Mouse (Mus musculus) liver, embryonic 15.5 days (tissue): ENCODE results near the gene Ina. TPM values are rescaled to one million over a fixed set of nuclear protein-coding genes. Genes with fewer than 3 reads are reported as not detected.

Source experiments
- ATAC-seq: fragments of 200-750 bp; cut with Nextera tagmentation; 2 replicates; pipeline ENCODE4 v1.8.0; 2017; ENCODE audit warnings: moderate number of reproducible peaks, mild to moderate bottlenecking, moderate library complexity; ENCODE audit not compliant: insufficient read depth
- H3K27ac ChIP-seq: fragments of 300-500 bp; sonication (generic); replicated peaks from 2 replicates; pipeline ENCODE4 v1.5.1; 2015; ENCODE audit warnings: mild to moderate bottlenecking, inconsistent platforms
- H3K27me3 ChIP-seq: fragments of 300-500 bp; sonication (generic); 2 replicates; pipeline ENCODE4 v1.6.1; 2015; ENCODE audit warnings: mild to moderate bottlenecking, inconsistent platforms
- H3K36me3 ChIP-seq: fragments of 300-500 bp; sonication (generic); replicated peaks from 2 replicates; pipeline ENCODE4 v1.6.1; 2015; ENCODE audit warnings: moderate library complexity, mild to moderate bottlenecking, inconsistent platforms
- H3K4me1 ChIP-seq: fragments of 300-500 bp; sonication (generic); replicated peaks from 2 replicates; pipeline ENCODE4 v1.6.1; 2015; ENCODE audit warnings: inconsistent platforms
- H3K4me2 ChIP-seq: fragments of 300-500 bp; sonication (generic); 2 replicates; pipeline ENCODE4 v1.6.1; 2015; ENCODE audit warnings: moderate library complexity, mild to moderate bottlenecking, inconsistent platforms
- H3K4me3 ChIP-seq: fragments of 300-500 bp; sonication (generic); replicated peaks from 2 replicates; pipeline ENCODE4 v1.5.1; 2015; ENCODE audit warnings: mild to moderate bottlenecking, inconsistent platforms
- H3K9ac ChIP-seq: fragments of 300-500 bp; sonication (generic); 2 replicates; pipeline ENCODE4 v1.6.1; 2015; ENCODE audit warnings: moderate library complexity, mild to moderate bottlenecking, inconsistent platforms
- H3K9me3 ChIP-seq: fragments of 300-500 bp; sonication (generic); replicated peaks from 2 replicates; pipeline ENCODE4 v1.6.1; 2016; ENCODE audit warnings: inconsistent platforms
- WGBS: fragments of 180-500 bp; shearing (Covaris S2); methylation state at CpG from one replicate; pipeline ENCODE4 v1.1.7; 2015; ENCODE audit warnings: mixed read lengths; ENCODE audit not compliant: insufficient replicate concordance; 5-methylcytosine and 5-hydroxymethylcytosine counted together
- polyA plus RNA-seq: library from polyadenylated mRNA; unstranded; fragments of >200 nt; fragmentation: Nextera tagmentation; extraction: Ambion mirVana; gene quantifications from 2 replicates; pipeline ENCODE4 v1.2.1, GENCODE M21; 2015

The Ina gene
- polyA plus RNA-seq, 1 experiment from 2014 or later: 0.36 TPM

GRCm38 (mm10) chr19:47040720-47041473, 26.4 kb downstream of the Ina start:
- no peak overlapping the region for H3K4me2 ChIP-seq
- H3K27me3 ChIP-seq: no peaks in the 10 kb centered on the region
- H3K9me3 ChIP-seq: no peaks in the 10 kb centered on the region
- no peak overlapping the region for H3K9ac ChIP-seq
- H3K36me3 ChIP-seq: peaks cover 50% of the 10 kb centered on the region
- no peak overlapping the region for H3K27ac ChIP-seq
- no peak for ATAC-seq
- no peaks in the 10 kb centered on the region for H3K4me1 ChIP-seq
- H3K4me3 ChIP-seq: no peak overlapping the region
- WGBS: 66% methylated on average over 3 of the region's 3 CpGs

- Histone ChIP-seq H3K9ac (no peak overlapping the region), H3K4me2 (no peak overlapping the region), H3K4me1 (no peaks in the 10 kb centered on the region; the same call in 1 of the 2 replicates), H3K36me3 (peaks cover 43% of the 10 kb centered on the region), H3K27me3 (no peaks in the 10 kb centered on the region), H3K9me3 (no peaks in the 10 kb centered on the region), H3K27ac (no peak overlapping the region), H3K4me3 (no peak overlapping the region)
- ATAC-seq: no peak
- 72% methylated on average over 3 of the region's 3 CpGs for WGBS
Measured at GRCm38 (mm10) chr19:47043608-47044007, 29.1 kb downstream of the Ina start.

GRCm38 (mm10) chr19:47046343-47046742, 31.8 kb downstream of the Ina start:
- 77% methylated on average over 1 of the region's 1 CpGs for WGBS
- Histone ChIP-seq H3K27ac (no peak overlapping the region), H3K4me3 (no peak overlapping the region), H3K27me3 (no peaks in the 10 kb centered on the region), H3K4me2 (no peak overlapping the region), H3K4me1 (peaks cover 20% of the 10 kb centered on the region), H3K36me3 (peaks cover 21% of the 10 kb centered on the region), H3K9ac (no peak overlapping the region), H3K9me3 (no peaks in the 10 kb centered on the region)
- ATAC-seq: no peak

GRCm38 (mm10) chr19:47047236-47047833, 32.8 kb downstream of the Ina start:
- Histone ChIP-seq H3K27ac (no peak overlapping the region), H3K4me1 (peaks cover 23% of the 10 kb centered on the region), H3K36me3 (peaks cover 17% of the 10 kb centered on the region), H3K27me3 (no peaks in the 10 kb centered on the region), H3K4me2 (no peak overlapping the region), H3K9ac (no peak overlapping the region), H3K4me3 (no peak overlapping the region), H3K9me3 (no peaks in the 10 kb centered on the region)
- WGBS: 78% methylated on average over 13 of the region's 13 CpGs
- ATAC-seq: no peak

- no peak overlapping the region for H3K27ac ChIP-seq
- H3K9ac ChIP-seq: no peak overlapping the region
- no peaks in the 10 kb centered on the region for H3K9me3 ChIP-seq
- peak overlapping the region; percentile 98 for H3K4me2 ChIP-seq
- peaks cover 10% of the 10 kb centered on the region for H3K36me3 ChIP-seq
- no peaks in the 10 kb centered on the region for H3K27me3 ChIP-seq
- ATAC-seq: no peak
- no peak overlapping the region; the same call in 1 of the 2 replicates for H3K4me3 ChIP-seq
- WGBS: 65% methylated on average over 4 of the region's 4 CpGs
- H3K4me1 ChIP-seq: peaks cover 23% of the 10 kb centered on the region
Measured at GRCm38 (mm10) chr19:47049061-47049460, 34.6 kb downstream of the Ina start.

GRCm38 (mm10) chr19:47049840-47050239, 35.3 kb downstream of the Ina start:
- Histone ChIP-seq H3K4me2 (peak overlapping the region; percentile 98), H3K9me3 (no peaks in the 10 kb centered on the region), H3K27ac (peak overlapping the region; percentile 85), H3K36me3 (peaks cover 9% of the 10 kb centered on the region), H3K27me3 (no peaks in the 10 kb centered on the region), H3K9ac (peak overlapping the region; percentile 78), H3K4me1 (peaks cover 23% of the 10 kb centered on the region), H3K4me3 (peak overlapping the region; percentile 87)
- WGBS: 6% methylated on average over 7 of the region's 7 CpGs
- ATAC-seq: no peak

- Histone ChIP-seq H3K27me3 (no peaks in the 10 kb centered on the region), H3K9ac (peak within 1 kb of the TSS; percentile 78), H3K36me3 (peaks cover 7% of the 10 kb centered on the region), H3K27ac (peak within 1 kb of the TSS; percentile 85), H3K9me3 (no peaks in the 10 kb centered on the region), H3K4me1 (peaks cover 23% of the 10 kb centered on the region), H3K4me3 (peak within 1 kb of the TSS; percentile 87), H3K4me2 (peak within 1 kb of the TSS; percentile 98)
- WGBS: under 1% methylated on average over 75 of the region's 75 CpGs
- peak; percentile 82 for ATAC-seq
Measured at GRCm38 (mm10) chr19:47050271-47051032, 36.0 kb downstream of the Ina start, which contains the start of gene Pcgf6. TSS of gene Pcgf6 (minus strand) at chr19:47050906.

GRCm38 (mm10) chr19:47052927-47053326, 38.4 kb downstream of the Ina start:
- no peak overlapping the region for H3K4me3 ChIP-seq
- peaks cover 23% of the 10 kb centered on the region for H3K4me1 ChIP-seq
- H3K4me2 ChIP-seq: no peak overlapping the region
- ATAC-seq: no peak
- H3K27ac ChIP-seq: no peak overlapping the region
- no peaks in the 10 kb centered on the region for H3K9me3 ChIP-seq
- WGBS: 53% methylated on average over 4 of the region's 4 CpGs
- no peak overlapping the region for H3K9ac ChIP-seq
- H3K27me3 ChIP-seq: no peaks in the 10 kb centered on the region
- H3K36me3 ChIP-seq: no peaks in the 10 kb centered on the region; the same call in 1 of the 2 replicates

- no peak overlapping the region for H3K4me2 ChIP-seq
- H3K4me1 ChIP-seq: peaks cover 23% of the 10 kb centered on the region
- H3K27ac ChIP-seq: no peak overlapping the region
- no peaks in the 10 kb centered on the region for H3K36me3 ChIP-seq
- H3K9ac ChIP-seq: no peak overlapping the region
- H3K4me3 ChIP-seq: no peak overlapping the region
- no peaks in the 10 kb centered on the region for H3K9me3 ChIP-seq
- ATAC-seq: no peak
- H3K27me3 ChIP-seq: no peaks in the 10 kb centered on the region
- WGBS: 50% methylated on average over 4 of the region's 4 CpGs
Measured at GRCm38 (mm10) chr19:47053471-47053870, 39.0 kb downstream of the Ina start.

- H3K9me3 ChIP-seq: no peaks in the 10 kb centered on the region
- H3K27ac ChIP-seq: no peak overlapping the region
- no peak for ATAC-seq
- H3K27me3 ChIP-seq: no peaks in the 10 kb centered on the region
- no peak overlapping the region for H3K4me3 ChIP-seq
- H3K36me3 ChIP-seq: no peaks in the 10 kb centered on the region
- WGBS: 49% methylated on average over 1 of the region's 1 CpGs
- H3K9ac ChIP-seq: no peak overlapping the region
- no peak overlapping the region for H3K4me2 ChIP-seq
- H3K4me1 ChIP-seq: no peaks in the 10 kb centered on the region; the same call in 1 of the 2 replicates
Measured at GRCm38 (mm10) chr19:47057684-47058083, 43.2 kb downstream of the Ina start.

- no peak overlapping the region for H3K9ac ChIP-seq
- WGBS: 65% methylated on average over 3 of the region's 3 CpGs
- H3K27ac ChIP-seq: no peak overlapping the region
- H3K36me3 ChIP-seq: peaks cover 3% of the 10 kb centered on the region
- ATAC-seq: no peak
- peaks cover 24% of the 10 kb centered on the region for H3K4me1 ChIP-seq
- H3K27me3 ChIP-seq: no peaks in the 10 kb centered on the region
- no peak overlapping the region for H3K4me3 ChIP-seq
- H3K4me2 ChIP-seq: no peak overlapping the region
- H3K9me3 ChIP-seq: no peaks in the 10 kb centered on the region
Measured at GRCm38 (mm10) chr19:47065860-47066259, 51.4 kb downstream of the Ina start.
